Mouse (Mus musculus) c-Kit-negative CD71-positive TER-119-positive erythroid progenitor cells, embryonic 14.5 days (primary cell): ENCODE measurements around the gene Mat2a.
A peak's percentile ranks its signal among the peaks of the same experiment; 100 is the strongest.
"Not testable (repeated sequence)": the region's sequence is repeated elsewhere in the genome, so short reads cannot be mapped to it uniquely, and the experiment has no call there.

Experiments used
- DNase-seq: peaks from one replicate; pipeline ENCODE4 v3.0.0-alpha.2; 2013; ENCODE audit warnings: low read depth, low spot score

Mat2a gene

DNA sequence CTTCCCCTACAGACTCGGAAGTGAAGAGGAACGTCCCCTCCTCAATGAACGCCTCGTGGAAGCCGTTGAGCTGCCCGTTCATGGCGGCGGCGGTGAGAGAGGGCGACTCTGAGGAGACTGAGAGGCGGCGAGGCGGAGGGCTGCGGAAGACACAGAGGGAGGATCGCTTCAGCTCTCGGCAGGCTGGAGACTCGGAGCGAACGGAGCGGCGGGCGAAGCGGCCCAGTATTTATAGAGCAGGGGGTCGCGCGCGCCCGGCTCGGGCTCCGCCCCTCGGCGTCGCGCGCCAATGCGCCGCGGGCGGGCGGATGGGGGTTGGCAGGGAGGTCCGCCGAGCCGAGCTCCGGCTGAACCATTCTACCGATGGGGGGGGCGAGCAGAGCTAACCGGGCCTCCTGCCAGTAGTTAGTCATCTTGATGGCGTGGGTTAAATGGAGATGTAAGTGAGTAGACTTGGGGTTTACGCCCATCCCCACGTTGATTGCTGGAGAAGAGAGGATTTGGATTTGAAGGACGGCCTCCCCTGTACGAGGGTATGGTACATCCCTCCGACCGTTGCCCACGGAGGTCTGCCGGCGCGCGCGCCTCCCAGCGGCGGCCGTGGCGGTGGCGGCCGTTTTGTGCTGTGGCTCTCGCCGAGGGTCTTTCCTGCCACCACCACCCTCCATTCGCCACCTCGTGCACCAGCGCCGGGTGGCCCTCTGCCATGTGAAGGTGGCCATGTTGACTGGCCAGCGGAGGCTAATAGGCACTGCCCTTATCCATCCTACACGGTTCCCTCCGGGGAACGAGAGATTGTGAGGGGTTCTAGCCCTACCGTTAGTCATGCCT lies at the start of gene Mat2a:
Mat2a (minus strand) TSS at position 204 of the 831 bp plus-strand sequence.
- DNase-seq, result peak; percentile 76

DNA sequence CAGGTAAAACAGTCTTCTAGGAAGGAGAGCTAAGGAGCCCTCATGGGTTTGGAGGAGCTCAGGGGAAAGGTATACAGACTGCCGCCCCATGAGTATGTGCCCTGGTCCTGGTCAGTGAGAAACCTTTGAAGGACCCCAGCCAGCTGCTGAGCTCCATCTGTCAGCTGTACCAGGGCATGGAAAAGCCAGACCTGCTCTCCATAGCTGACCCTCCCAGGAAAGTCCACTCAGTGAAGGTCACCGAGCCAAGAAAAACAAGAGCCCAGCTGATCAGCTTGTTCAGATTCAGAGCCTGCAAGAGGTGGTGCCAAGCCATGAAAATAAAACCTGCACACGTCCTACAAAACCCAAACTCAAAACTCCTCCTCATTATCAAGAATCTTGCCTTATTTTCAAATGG lies 49.5 kb upstream of the Mat2a start:
- no peak for DNase-seq

DNA sequence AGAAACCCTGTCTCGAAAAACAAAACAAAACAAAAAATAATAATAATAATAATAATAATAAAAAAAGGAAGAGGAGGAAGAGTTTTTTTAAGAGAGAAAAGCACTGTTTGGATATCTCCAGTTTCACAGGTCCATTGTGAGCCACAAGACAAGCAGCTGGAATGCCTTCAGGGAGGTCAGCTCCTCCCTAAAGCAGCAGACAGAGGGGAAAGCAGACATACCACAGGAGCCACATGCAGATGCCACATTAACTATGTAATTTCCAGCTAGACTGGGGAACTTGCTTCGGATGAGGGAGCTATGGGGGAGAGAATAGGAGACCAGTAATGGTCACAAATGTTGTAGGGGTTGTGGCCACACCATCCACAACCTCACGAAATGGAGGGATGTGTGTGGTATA lies 47.9 kb upstream of the Mat2a start:
- DNase-seq, result no peak

DNA sequence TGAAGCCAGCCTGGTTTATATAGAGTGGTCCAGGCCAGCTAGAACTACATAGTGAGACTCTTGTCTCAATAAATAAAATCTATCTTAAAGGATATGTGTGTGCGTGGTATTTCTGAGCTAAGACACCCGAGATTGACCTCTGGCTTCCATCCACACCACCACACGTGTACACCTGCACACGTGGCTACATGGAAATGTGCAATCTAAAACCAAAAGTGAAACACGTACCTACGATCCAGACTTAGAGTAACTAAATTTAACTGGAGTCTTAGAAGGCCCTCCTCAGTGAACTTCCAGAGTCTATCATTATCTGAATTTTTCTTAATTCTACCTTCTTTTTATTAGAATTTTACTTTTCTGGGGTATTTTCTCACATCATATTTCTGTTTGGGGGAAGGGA lies 46.9 kb upstream of the Mat2a start:
- no peak for DNase-seq

DNA sequence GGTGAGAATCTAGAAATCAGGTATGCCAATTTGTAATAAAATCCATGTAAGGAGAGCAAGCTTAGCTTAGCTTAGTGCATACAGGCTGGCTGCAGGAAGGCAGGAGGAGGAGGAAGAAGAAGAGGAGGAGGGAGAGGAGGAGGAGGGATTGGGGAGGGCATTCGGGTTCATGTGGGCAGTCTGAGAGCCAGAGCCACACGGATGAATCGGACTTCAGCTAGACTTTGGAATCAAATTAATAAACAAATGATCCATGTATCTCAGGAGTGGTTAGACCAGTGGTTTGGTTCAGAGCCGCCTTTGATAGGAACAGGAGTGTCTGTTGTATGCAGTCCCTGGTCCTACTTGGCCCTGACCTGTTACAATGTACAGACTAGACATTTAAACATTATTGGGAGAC lies 45.5 kb upstream of the Mat2a start:
- no peak for DNase-seq

DNA sequence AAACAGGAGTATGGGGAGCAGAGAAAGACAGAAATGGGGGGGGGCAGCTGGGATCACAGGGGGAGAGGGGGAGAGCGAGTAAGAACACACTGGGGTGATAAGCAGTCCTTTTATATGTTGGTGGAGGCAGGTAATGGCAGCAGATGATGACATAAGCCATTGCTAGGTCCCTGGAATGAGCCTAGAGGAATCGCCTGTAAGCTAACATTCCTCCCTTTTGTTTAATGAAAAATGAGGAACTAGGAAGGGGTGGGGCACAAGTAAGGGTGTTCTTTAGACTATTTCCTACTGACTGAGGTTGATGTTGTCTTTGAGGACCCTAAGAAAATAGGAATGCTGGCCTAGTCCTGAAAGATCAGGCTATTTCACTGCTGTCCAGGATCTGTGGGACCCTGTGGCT lies 42.8 kb upstream of the Mat2a start:
- no peak for DNase-seq

- no peak for DNase-seq
Measured at GRCm38 (mm10) chr6:72480422-72480702, 41.0 kb upstream of the Mat2a start.

- no peak for DNase-seq
Measured at GRCm38 (mm10) chr6:72479645-72480421, 40.5 kb upstream of the Mat2a start.

- not testable (repeated sequence) for DNase-seq
Measured at GRCm38 (mm10) chr6:72478691-72479090, 39.3 kb upstream of the Mat2a start.

DNA sequence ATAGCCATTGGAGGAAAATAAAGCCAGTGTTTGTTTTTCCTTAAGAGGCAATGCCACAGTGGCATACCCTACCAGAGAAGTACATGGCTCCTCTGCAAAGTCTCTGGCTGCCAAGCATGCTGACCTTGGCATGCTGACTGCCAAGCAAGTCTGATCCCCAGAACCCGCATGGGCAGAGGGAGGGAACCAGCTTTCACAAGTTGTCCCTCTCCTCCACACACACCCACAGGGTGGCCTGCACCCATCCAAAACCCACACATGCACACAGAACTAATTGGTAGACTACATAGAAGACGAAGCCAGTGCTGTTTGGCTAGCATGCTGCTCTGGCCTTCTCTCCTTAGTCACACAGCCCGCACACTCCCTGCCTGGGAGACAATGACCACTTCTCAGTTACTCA lies 38.3 kb upstream of the Mat2a start:
- no peak for DNase-seq

DNA sequence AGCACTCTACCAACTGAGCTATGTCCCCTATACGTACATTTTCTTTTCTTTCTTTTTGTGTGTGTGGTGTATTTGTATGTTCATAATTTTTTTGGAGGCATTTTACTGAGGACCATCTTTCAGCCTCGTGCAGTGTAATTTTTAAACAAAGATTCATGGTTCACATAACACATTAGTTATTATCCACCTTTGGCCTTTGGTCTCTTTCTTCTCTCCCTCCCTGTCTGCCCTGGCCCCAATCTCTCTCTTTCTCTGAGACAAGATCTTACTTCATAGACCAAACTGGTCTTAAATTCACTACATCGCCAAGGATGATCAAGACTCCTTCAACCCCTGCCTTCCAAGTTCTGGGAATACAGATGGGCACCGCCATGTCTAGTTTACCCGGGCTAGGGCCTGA lies 37.5 kb upstream of the Mat2a start:
- DNase-seq, result no peak

- DNase-seq, result no peak
Measured at GRCm38 (mm10) chr6:72475221-72475985, 36.0 kb upstream of the Mat2a start.

GRCm38 (mm10) chr6:72473264-72474041 lies 34.1 kb upstream of the Mat2a start:
- DNase-seq, result no peak

DNA sequence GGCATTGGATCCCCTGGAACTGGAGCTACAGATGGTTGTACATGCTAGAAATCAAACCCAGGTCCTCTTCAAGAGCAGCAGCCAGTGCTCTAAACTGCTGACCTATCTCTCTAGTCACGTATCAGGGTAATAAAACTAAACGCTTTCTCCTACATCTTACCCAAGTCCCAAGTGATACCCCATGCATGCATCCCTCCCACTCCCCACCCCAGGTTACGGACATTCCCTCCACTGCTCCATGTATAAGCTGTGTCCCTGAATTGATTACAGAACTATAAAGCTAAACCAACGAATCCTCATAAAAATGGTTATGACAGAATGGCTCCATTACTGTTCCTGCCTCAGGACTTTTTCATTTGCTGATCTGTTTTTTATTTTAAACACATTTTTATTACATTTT lies 26.8 kb upstream of the Mat2a start:
- DNase-seq, result no peak

DNA sequence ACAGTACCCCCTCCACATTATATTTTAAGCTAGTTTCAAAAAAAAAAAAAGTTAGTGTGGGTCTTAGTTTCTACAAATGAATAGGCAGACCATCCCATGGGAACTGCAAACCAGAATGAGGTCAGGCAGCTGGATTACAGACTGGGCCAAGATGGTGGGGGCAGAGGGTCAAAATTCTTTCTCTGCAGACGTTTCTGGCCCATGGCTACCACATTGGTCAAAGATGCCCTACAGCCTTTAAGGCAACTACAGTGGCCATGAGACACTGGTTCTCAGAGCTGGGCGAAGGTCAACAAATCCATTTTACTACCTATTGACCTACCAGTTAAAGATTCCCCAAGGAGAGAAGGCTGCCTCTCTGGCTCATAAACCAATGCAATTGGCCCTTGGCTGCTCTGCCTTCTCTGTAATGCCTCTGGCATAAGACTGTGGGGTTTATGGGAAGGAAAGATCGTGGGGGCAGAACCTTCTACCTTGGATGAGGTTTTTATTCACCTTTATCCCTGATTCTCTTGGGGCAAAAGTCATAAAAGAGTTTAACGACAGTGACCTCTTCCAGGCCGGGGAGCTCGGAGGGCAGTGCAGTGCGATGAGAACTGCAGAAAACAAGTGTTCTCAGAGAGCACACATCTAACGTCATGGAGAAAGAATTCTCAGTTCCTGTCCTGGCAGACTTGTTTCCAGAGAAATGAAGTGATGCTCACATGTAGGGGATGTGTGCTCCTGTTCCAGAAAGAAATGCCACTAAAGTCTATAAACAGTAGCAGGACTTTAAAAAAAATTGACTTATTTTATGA lies 26.2 kb upstream of the Mat2a start:
- DNase-seq, result no peak

GRCm38 (mm10) chr6:72462550-72463257 lies 23.3 kb upstream of the Mat2a start:
- DNase-seq, result not testable (repeated sequence)

DNA sequence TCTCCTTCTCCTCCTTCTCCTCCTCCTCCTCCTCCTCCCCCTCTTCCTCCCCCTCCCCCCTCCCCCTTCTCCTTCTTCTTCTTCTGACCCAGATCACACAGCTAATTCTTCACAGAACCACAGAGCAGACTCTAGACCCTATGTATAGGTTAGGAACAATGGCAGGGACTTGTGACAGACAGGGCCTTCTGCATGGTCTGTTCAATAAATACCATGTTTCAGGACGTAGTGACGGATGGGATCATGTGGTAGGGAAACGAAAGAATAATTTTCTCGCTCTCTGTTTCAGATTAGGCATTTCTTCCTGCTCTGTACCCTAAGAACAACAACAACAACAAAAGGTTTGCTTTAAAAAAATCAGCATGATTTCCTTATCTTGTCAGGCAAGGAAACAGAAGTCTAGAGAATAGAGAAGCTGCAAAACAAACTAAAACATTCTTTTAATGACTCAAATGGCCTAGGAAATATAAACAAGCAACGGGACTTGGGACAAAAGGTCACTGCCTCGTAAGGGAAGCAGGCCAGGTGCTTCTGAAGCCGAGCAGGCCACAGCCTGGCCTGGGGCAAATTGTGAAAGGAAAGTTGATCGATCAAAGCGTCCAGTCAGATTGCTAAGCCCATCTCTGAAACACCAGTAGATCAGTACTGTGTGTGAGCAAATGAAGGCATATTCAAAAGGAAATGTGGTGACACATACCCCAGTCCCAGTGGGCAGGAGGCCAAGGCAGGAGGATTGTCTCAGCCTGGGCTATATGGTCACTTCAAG lies 20.9 kb upstream of the Mat2a start:
- DNase-seq, result no peak

- DNase-seq, result no peak
Measured at GRCm38 (mm10) chr6:72458921-72459320, 19.6 kb upstream of the Mat2a start.

DNA sequence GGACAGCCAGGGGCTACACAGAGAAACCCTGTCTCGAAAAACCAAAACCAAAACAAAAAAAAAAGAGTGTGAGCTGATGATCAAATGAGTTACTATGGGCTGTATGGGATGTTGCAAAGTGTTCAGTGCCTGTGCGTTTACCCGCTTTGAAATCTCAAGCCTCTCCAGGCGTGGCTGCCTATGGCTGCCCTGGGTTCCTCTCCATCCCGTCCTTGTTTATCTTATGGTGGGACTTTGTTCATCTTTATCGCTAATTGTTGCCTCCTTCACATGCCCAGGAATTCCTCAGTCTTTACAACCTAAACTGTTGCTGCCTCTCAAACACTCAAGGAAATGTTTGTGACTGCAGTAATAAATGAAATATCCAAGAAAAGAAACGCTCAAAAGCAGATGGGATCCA lies 19.1 kb upstream of the Mat2a start:
- DNase-seq, result no peak
